Mouse (Mus musculus) lung, adult 2 months (tissue): ENCODE data around the gene Zmynd19.

ENCODE experiments used
- CTCF ChIP-seq: fragments of 200-500 bp; IDR thresholded peaks from 2 replicates; pipeline ENCODE4 v1.5.1; 2011; ENCODE audit warnings: mild to moderate bottlenecking, low read length, control low read depth; ENCODE audit not compliant: insufficient read depth
- POLR2A ChIP-seq: fragments of 200-500 bp; IDR thresholded peaks from 2 replicates; pipeline ENCODE4 v1.6.1; 2011; ENCODE audit warnings: low read depth, mild to moderate bottlenecking, control low read depth, low read length, borderline replicate concordance; ENCODE audit errors: extremely low read depth

DNA sequence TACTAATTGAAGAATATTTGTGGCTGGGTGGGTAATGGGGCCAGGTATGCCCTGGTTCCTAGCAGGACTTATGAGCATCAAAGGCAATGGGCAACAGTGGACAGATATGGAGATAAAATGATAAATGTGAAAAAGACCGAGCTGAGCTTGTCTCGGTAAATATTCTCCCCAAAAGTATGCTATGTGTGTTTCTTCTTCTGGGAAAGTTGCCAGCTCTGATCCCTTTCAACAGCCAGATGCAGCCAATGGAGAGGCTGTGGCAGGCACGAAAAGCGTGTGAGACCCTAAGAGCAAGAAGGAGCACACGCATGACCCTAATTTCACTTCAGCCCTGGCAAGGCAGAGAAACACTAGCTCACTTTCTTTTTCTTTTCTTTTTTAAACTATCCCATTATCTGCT is 48.5 kb upstream of the Zmynd19 start:
- TF ChIP-seq POLR2A (no peak), CTCF (no peak)
